Mouse (Mus musculus): Measurements from ENCODE around the gene Neurl4. TPM values are rescaled to one million over a fixed set of nuclear protein-coding genes. Genes with fewer than 3 reads are reported as not detected.

Neurl4 gene
- polyA plus RNA-seq, 1 experiment from 2014 or later, result 18.7 TPM

Small RNA genes within 50 kb of the gene (microRNA-seq; reads per million reads assigned to microRNA genes)
- not detected for gene Mir6924

Other genes with a start within 250 kb of the Neurl4 start
- gene Sox15, start 245.8 kb upstream of the Neurl4 start, polyA plus RNA-seq (2015; fragmentation: Nextera tagmentation; extraction: Ambion mirVana), result not detected in 2 replicates
- 101 and 104 TPM in 2 replicates for gene Mpdu1, start 238.4 kb upstream of the Neurl4 start, polyA plus RNA-seq (2015; fragmentation: Nextera tagmentation; extraction: Ambion mirVana)
- gene Cd68, start 234.9 kb upstream of the Neurl4 start, polyA plus RNA-seq (2015; fragmentation: Nextera tagmentation; extraction: Ambion mirVana), result 6.4 and 9.7 TPM in 2 replicates
- 477 and 496 TPM in 2 replicates for gene Eif4a1, start 228.6 kb upstream of the Neurl4 start, polyA plus RNA-seq (2015; fragmentation: Nextera tagmentation; extraction: Ambion mirVana)
- 94.0 and 98.5 TPM in 2 replicates for gene Senp3, start 219.0 kb upstream of the Neurl4 start, polyA plus RNA-seq (2015; fragmentation: Nextera tagmentation; extraction: Ambion mirVana)
- 0.53 and 0.66 TPM in 2 replicates for gene Tnfsf13, start 215.3 kb upstream of the Neurl4 start, polyA plus RNA-seq (2015; fragmentation: Nextera tagmentation; extraction: Ambion mirVana)
- 2.3 and 3.0 TPM in 2 replicates for gene Tnfsf12, start 205.2 kb upstream of the Neurl4 start, polyA plus RNA-seq (2015; fragmentation: Nextera tagmentation; extraction: Ambion mirVana)
- 0.60 and 0.87 TPM in 2 replicates for gene Tnfsfm13, start 205.0 kb upstream of the Neurl4 start, polyA plus RNA-seq (2015; fragmentation: Nextera tagmentation; extraction: Ambion mirVana)
- 13.0 and 15.5 TPM in 2 replicates for gene Polr2a, start 142.4 kb upstream of the Neurl4 start, polyA plus RNA-seq (2015; fragmentation: Nextera tagmentation; extraction: Ambion mirVana)
- 0.21 and 0.22 TPM in 2 replicates for gene Slc35g3, start 139.1 kb upstream of the Neurl4 start, polyA plus RNA-seq (2015; fragmentation: Nextera tagmentation; extraction: Ambion mirVana)
- 4.2 and 5.2 TPM in 2 replicates for gene Zbtb4, start 135.2 kb upstream of the Neurl4 start, polyA plus RNA-seq (2015; fragmentation: Nextera tagmentation; extraction: Ambion mirVana)
- 1.4 and 1.6 TPM in 2 replicates for gene Chrnb1, start 105.1 kb upstream of the Neurl4 start, polyA plus RNA-seq (2015; fragmentation: Nextera tagmentation; extraction: Ambion mirVana)
- 4.1 and 4.5 TPM in 2 replicates for gene Fgf11, start 99.2 kb upstream of the Neurl4 start, polyA plus RNA-seq (2015; fragmentation: Nextera tagmentation; extraction: Ambion mirVana)
- 0.54 and 0.56 TPM in 2 replicates for gene Tmem102, start 95.4 kb upstream of the Neurl4 start, polyA plus RNA-seq (2015; fragmentation: Nextera tagmentation; extraction: Ambion mirVana)
- not detected in 2 replicates for gene Gm39566, start 85.8 kb upstream of the Neurl4 start, polyA plus RNA-seq (2015; fragmentation: Nextera tagmentation; extraction: Ambion mirVana)
- gene Spem2, start 82.6 kb upstream of the Neurl4 start, polyA plus RNA-seq (2015; fragmentation: Nextera tagmentation; extraction: Ambion mirVana), result not detected in 2 replicates
- gene Spem1, start 78.9 kb upstream of the Neurl4 start, polyA plus RNA-seq (2015; fragmentation: Nextera tagmentation; extraction: Ambion mirVana), result 0.24 and 0.68 TPM in 2 replicates
- 20.6 and 21.5 TPM in 2 replicates for gene Nlgn2, start 63.3 kb upstream of the Neurl4 start, polyA plus RNA-seq (2015; fragmentation: Nextera tagmentation; extraction: Ambion mirVana)
- gene Tmem256, start 62.6 kb upstream of the Neurl4 start, polyA plus RNA-seq (2015; fragmentation: Nextera tagmentation; extraction: Ambion mirVana), result 271 and 312 TPM in 2 replicates
- gene Plscr3, start 54.7 kb upstream of the Neurl4 start, polyA plus RNA-seq (2015; fragmentation: Nextera tagmentation; extraction: Ambion mirVana), result 46.3 and 48.1 TPM in 2 replicates
- 0.11 and 0.35 TPM in 2 replicates for gene Tnk1, start 42.3 kb upstream of the Neurl4 start, polyA plus RNA-seq (2015; fragmentation: Nextera tagmentation; extraction: Ambion mirVana)
- not detected in 2 replicates for gene Tmem95, start 23.1 kb upstream of the Neurl4 start, polyA plus RNA-seq (2015; fragmentation: Nextera tagmentation; extraction: Ambion mirVana)
- 1.3 and 1.9 TPM in 2 replicates for gene Kctd11, start 19.7 kb upstream of the Neurl4 start, polyA plus RNA-seq (2015; fragmentation: Nextera tagmentation; extraction: Ambion mirVana)
- 0.26 and 0.42 TPM in 2 replicates for gene Acap1, start 5.5 kb upstream of the Neurl4 start, polyA plus RNA-seq (2015; fragmentation: Nextera tagmentation; extraction: Ambion mirVana)
- gene 2810408A11Rik, start 85 bp upstream of the Neurl4 start, polyA plus RNA-seq (2015; fragmentation: Nextera tagmentation; extraction: Ambion mirVana), result 6.6 and 7.4 TPM in 2 replicates
- 70.3 TPM in 2 replicates for gene Gps2, start 12.8 kb downstream of the Neurl4 start, polyA plus RNA-seq (2015; fragmentation: Nextera tagmentation; extraction: Ambion mirVana)
- 1,061 and 1,062 TPM in 2 replicates for gene Eif5a, start 20.9 kb downstream of the Neurl4 start, polyA plus RNA-seq (2015; fragmentation: Nextera tagmentation; extraction: Ambion mirVana)
- gene Ybx2, start 34.7 kb downstream of the Neurl4 start, polyA plus RNA-seq (2015; fragmentation: Nextera tagmentation; extraction: Ambion mirVana), result 5.1 and 7.2 TPM in 2 replicates
- 3.1 and 3.2 TPM in 2 replicates for gene Slc2a4, start 47.1 kb downstream of the Neurl4 start, polyA plus RNA-seq (2015; fragmentation: Nextera tagmentation; extraction: Ambion mirVana)
- 0.40 and 0.70 TPM in 2 replicates for gene Cldn7, start 63.7 kb downstream of the Neurl4 start, polyA plus RNA-seq (2015; fragmentation: Nextera tagmentation; extraction: Ambion mirVana)
- gene Ctdnep1, start 80.1 kb downstream of the Neurl4 start, polyA plus RNA-seq (2015; fragmentation: Nextera tagmentation; extraction: Ambion mirVana), result 23.0 and 24.4 TPM in 2 replicates
- gene Elp5, start 81.4 kb downstream of the Neurl4 start, polyA plus RNA-seq (2015; fragmentation: Nextera tagmentation; extraction: Ambion mirVana), result 162 and 173 TPM in 2 replicates
- gene Gabarap, start 90.1 kb downstream of the Neurl4 start, polyA plus RNA-seq (2015; fragmentation: Nextera tagmentation; extraction: Ambion mirVana), result 527 and 528 TPM in 2 replicates
- 51.2 and 58.6 TPM in 2 replicates for gene Phf23, start 94.7 kb downstream of the Neurl4 start, polyA plus RNA-seq (2015; fragmentation: Nextera tagmentation; extraction: Ambion mirVana)
- 21.9 and 26.1 TPM in 2 replicates for gene Dvl2, start 99.5 kb downstream of the Neurl4 start, polyA plus RNA-seq (2015; fragmentation: Nextera tagmentation; extraction: Ambion mirVana)
- 56.3 and 61.6 TPM in 2 replicates for gene Acadvl, start 114.3 kb downstream of the Neurl4 start, polyA plus RNA-seq (2015; fragmentation: Nextera tagmentation; extraction: Ambion mirVana)
- 23.4 and 30.0 TPM in 2 replicates for gene Dlg4, start 115.9 kb downstream of the Neurl4 start, polyA plus RNA-seq (2015; fragmentation: Nextera tagmentation; extraction: Ambion mirVana)
- gene Asgr1, start 153.0 kb downstream of the Neurl4 start, polyA plus RNA-seq (2015; fragmentation: Nextera tagmentation; extraction: Ambion mirVana), result 2.3 and 3.0 TPM in 2 replicates
- gene Asgr2, start 191.6 kb downstream of the Neurl4 start, polyA plus RNA-seq (2015; fragmentation: Nextera tagmentation; extraction: Ambion mirVana), result not detected in 2 replicates
- 1.1 and 1.2 TPM in 2 replicates for gene Mgl2, start 229.3 kb downstream of the Neurl4 start, polyA plus RNA-seq (2015; fragmentation: Nextera tagmentation; extraction: Ambion mirVana)